Mouse (Mus musculus): Measurements from ENCODE around the gene Amigo2.
A peak's percentile ranks its signal among the peaks of the same experiment; 100 is the strongest.

Amigo2 gene

GRCm38 (mm10) chr15:97285665-97286212 lies 38.7 kb upstream of the Amigo2 start:
- H3K27me3 ChIP-seq (ENCODE audit: insufficient read depth, low read length) = no peaks in the 10 kb centered on the region
- H3K9me3 ChIP-seq (ENCODE audit: low read length) = no peaks in the 10 kb centered on the region
- H3K4me3 ChIP-seq (replicated peaks; ENCODE audit: low read length) = no peak overlapping the region
- no peaks in the 10 kb centered on the region for H3K36me3 ChIP-seq (ENCODE audit: insufficient read depth, low read length)
- no peak for TF ChIP-seq CTCF (conservative IDR thresholded peaks at IDR 0.05; ENCODE audit: low read length)
- peaks cover 39% of the 10 kb centered on the region for H3K4me1 ChIP-seq (replicated peaks; ENCODE audit: low read depth, low read length)

- Histone ChIP-seq H3K9me3 (ENCODE audit: low read length) (no peaks in the 10 kb centered on the region), H3K27me3 (ENCODE audit: insufficient read depth, low read length) (no peaks in the 10 kb centered on the region), H3K36me3 (ENCODE audit: insufficient read depth, low read length) (no peaks in the 10 kb centered on the region), H3K4me3 (replicated peaks; ENCODE audit: low read length) (no peak overlapping the region), H3K4me1 (replicated peaks; ENCODE audit: low read depth, low read length) (peaks cover 50% of the 10 kb centered on the region)
- TF ChIP-seq POU5F1 (IDR thresholded peaks at IDR 0.05; ENCODE audit: borderline replicate concordance, low read length) = no peak
Observed at GRCm38 (mm10) chr15:97284201-97284600, 37.1 kb upstream of the Amigo2 start.

- no peak for TF ChIP-seq CTCF (conservative IDR thresholded peaks at IDR 0.05; ENCODE audit: low read length)
- no peak for TF ChIP-seq POU5F1 (IDR thresholded peaks at IDR 0.05; ENCODE audit: borderline replicate concordance, low read length)
- TF ChIP-seq NANOG (IDR thresholded peaks at IDR 0.05; ENCODE audit: borderline replicate concordance, low read length) = no peak
- no peaks in the 10 kb centered on the region for H3K9me3 ChIP-seq (ENCODE audit: low read length)
- H3K4me3 ChIP-seq (replicated peaks; ENCODE audit: low read length) = no peak overlapping the region
- H3K36me3 ChIP-seq (ENCODE audit: insufficient read depth, low read length) = no peaks in the 10 kb centered on the region
- H3K27me3 ChIP-seq (ENCODE audit: insufficient read depth, low read length) = no peaks in the 10 kb centered on the region
- peaks cover 36% of the 10 kb centered on the region for H3K4me1 ChIP-seq (replicated peaks; ENCODE audit: low read depth, low read length)
Observed at GRCm38 (mm10) chr15:97282572-97282881, 35.4 kb upstream of the Amigo2 start.

- TF ChIP-seq CTCF (conservative IDR thresholded peaks at IDR 0.05; ENCODE audit: low read length) (no peak), NANOG (IDR thresholded peaks at IDR 0.05; ENCODE audit: borderline replicate concordance, low read length) (no peak), POU5F1 (IDR thresholded peaks at IDR 0.05; ENCODE audit: borderline replicate concordance, low read length) (no peak)
- H3K4me1 ChIP-seq (replicated peaks; ENCODE audit: low read depth, low read length) = peaks cover 30% of the 10 kb centered on the region
- H3K36me3 ChIP-seq (ENCODE audit: insufficient read depth, low read length) = no peaks in the 10 kb centered on the region
- no peaks in the 10 kb centered on the region for H3K9me3 ChIP-seq (ENCODE audit: low read length)
- no peaks in the 10 kb centered on the region for H3K27me3 ChIP-seq (ENCODE audit: insufficient read depth, low read length)
- H3K4me3 ChIP-seq (replicated peaks; ENCODE audit: low read length) = no peak overlapping the region
Observed at GRCm38 (mm10) chr15:97281712-97282571, 34.9 kb upstream of the Amigo2 start.

GRCm38 (mm10) chr15:97280776-97281175 lies 33.7 kb upstream of the Amigo2 start:
- TF ChIP-seq POU5F1 (IDR thresholded peaks at IDR 0.05; ENCODE audit: borderline replicate concordance, low read length) = no peak
- no peak for TF ChIP-seq NANOG (IDR thresholded peaks at IDR 0.05; ENCODE audit: borderline replicate concordance, low read length)
- no peak for TF ChIP-seq CTCF (conservative IDR thresholded peaks at IDR 0.05; ENCODE audit: low read length)
- Histone ChIP-seq H3K9me3 (ENCODE audit: low read length) (no peaks in the 10 kb centered on the region), H3K4me3 (replicated peaks; ENCODE audit: low read length) (0 out of 2 replicates have a peak overlapping the region, but pooled peaks have one; percentile 24), H3K27me3 (ENCODE audit: insufficient read depth, low read length) (no peaks in the 10 kb centered on the region), H3K36me3 (ENCODE audit: insufficient read depth, low read length) (no peaks in the 10 kb centered on the region), H3K4me1 (replicated peaks; ENCODE audit: low read depth, low read length) (peaks cover 23% of the 10 kb centered on the region)

GRCm38 (mm10) chr15:97280131-97280530 lies 33.0 kb upstream of the Amigo2 start:
- no peak overlapping the region for H3K4me3 ChIP-seq (replicated peaks; ENCODE audit: low read length)
- no peaks in the 10 kb centered on the region for H3K27me3 ChIP-seq (ENCODE audit: insufficient read depth, low read length)
- no peaks in the 10 kb centered on the region for H3K9me3 ChIP-seq (ENCODE audit: low read length)
- TF ChIP-seq NANOG (IDR thresholded peaks at IDR 0.05; ENCODE audit: borderline replicate concordance, low read length) = no peak
- TF ChIP-seq CTCF (conservative IDR thresholded peaks at IDR 0.05; ENCODE audit: low read length) = no peak
- no peak for TF ChIP-seq POU5F1 (IDR thresholded peaks at IDR 0.05; ENCODE audit: borderline replicate concordance, low read length)
- H3K4me1 ChIP-seq (replicated peaks; ENCODE audit: low read depth, low read length) = peaks cover 23% of the 10 kb centered on the region
- H3K36me3 ChIP-seq (ENCODE audit: insufficient read depth, low read length) = no peaks in the 10 kb centered on the region

GRCm38 (mm10) chr15:97278340-97278948 lies 31.4 kb upstream of the Amigo2 start:
- Histone ChIP-seq H3K4me3 (replicated peaks; ENCODE audit: low read length) (no peak overlapping the region), H3K27me3 (ENCODE audit: insufficient read depth, low read length) (no peaks in the 10 kb centered on the region), H3K36me3 (ENCODE audit: insufficient read depth, low read length) (no peaks in the 10 kb centered on the region), H3K4me1 (replicated peaks; ENCODE audit: low read depth, low read length) (peaks cover 23% of the 10 kb centered on the region), H3K9me3 (ENCODE audit: low read length) (no peaks in the 10 kb centered on the region)
- TF ChIP-seq NANOG (IDR thresholded peaks at IDR 0.05; ENCODE audit: borderline replicate concordance, low read length) = no peak
- TF ChIP-seq CTCF (conservative IDR thresholded peaks at IDR 0.05; ENCODE audit: low read length) = no peak
- no peak for TF ChIP-seq POU5F1 (IDR thresholded peaks at IDR 0.05; ENCODE audit: borderline replicate concordance, low read length)

- TF ChIP-seq NANOG (IDR thresholded peaks at IDR 0.05; ENCODE audit: borderline replicate concordance, low read length) (no peak), POU5F1 (IDR thresholded peaks at IDR 0.05; ENCODE audit: borderline replicate concordance, low read length) (no peak), CTCF (conservative IDR thresholded peaks at IDR 0.05; ENCODE audit: low read length) (no peak)
- no peaks in the 10 kb centered on the region for H3K9me3 ChIP-seq (ENCODE audit: low read length)
- peaks cover 22% of the 10 kb centered on the region for H3K4me1 ChIP-seq (replicated peaks; ENCODE audit: low read depth, low read length)
- H3K36me3 ChIP-seq (ENCODE audit: insufficient read depth, low read length) = no peaks in the 10 kb centered on the region
- no peaks in the 10 kb centered on the region for H3K27me3 ChIP-seq (ENCODE audit: insufficient read depth, low read length)
- H3K4me3 ChIP-seq (replicated peaks; ENCODE audit: low read length) = no peak overlapping the region
Observed at GRCm38 (mm10) chr15:97277328-97277727, 30.2 kb upstream of the Amigo2 start.

Data from E14TG2a.4 (cell line).